Mouse (Mus musculus) spleen, postnatal 36 days (tissue): ENCODE data around the gene Angel1.

Experiments
- DNase-seq, 2 experiments: peaks; one replicate each; pipeline ENCODE4 v3.0.0; 2022; ENCODE audit warnings: low spot score in 2 of 2, mixed read lengths in 1 of 2

Gene Angel1

DNA sequence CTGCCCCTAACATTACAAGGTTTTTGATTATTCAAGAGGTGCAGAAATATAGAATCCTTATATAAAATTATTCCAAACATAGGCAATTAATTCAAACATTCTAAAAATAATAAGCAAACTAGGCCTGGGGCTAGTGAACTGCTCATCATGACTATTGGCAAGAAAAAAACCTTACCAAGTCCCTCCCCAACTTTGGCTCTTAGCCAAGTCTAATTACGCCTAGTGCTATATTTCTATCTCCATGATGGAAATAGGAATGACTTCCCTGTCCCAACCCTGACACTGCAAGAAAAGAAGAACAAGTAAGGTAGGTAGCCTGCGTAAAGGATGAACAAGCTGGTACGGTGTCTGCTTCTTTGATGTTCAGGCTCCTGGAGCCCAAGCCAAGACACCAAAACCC is 23.6 kb downstream of the Angel1 start:
- no peak for DNase-seq

- DNase-seq, result no peak
Measured at GRCm38 (mm10) chr12:86701491-86701890, 24.8 kb downstream of the Angel1 start.

DNA sequence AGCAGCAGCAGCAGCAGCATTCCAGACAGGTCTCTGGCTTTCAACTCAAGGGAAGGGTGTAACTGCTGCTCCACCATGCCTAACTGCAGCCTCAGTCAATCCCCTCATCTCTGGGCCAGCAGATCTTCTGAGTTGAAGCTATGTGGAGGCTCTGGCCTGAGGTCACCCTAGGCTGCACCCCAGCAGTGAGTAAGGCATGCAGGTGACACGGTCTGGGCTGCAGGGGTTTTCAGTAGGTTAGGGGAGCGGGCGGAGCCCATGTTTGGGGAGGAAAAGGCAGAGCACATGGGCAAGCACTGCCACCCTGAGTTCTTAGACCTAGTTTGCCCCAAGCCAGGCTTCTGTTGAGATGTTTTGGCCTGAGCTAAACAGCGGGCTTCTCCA is 25.3 kb downstream of the Angel1 start:
- no peak for DNase-seq

DNA sequence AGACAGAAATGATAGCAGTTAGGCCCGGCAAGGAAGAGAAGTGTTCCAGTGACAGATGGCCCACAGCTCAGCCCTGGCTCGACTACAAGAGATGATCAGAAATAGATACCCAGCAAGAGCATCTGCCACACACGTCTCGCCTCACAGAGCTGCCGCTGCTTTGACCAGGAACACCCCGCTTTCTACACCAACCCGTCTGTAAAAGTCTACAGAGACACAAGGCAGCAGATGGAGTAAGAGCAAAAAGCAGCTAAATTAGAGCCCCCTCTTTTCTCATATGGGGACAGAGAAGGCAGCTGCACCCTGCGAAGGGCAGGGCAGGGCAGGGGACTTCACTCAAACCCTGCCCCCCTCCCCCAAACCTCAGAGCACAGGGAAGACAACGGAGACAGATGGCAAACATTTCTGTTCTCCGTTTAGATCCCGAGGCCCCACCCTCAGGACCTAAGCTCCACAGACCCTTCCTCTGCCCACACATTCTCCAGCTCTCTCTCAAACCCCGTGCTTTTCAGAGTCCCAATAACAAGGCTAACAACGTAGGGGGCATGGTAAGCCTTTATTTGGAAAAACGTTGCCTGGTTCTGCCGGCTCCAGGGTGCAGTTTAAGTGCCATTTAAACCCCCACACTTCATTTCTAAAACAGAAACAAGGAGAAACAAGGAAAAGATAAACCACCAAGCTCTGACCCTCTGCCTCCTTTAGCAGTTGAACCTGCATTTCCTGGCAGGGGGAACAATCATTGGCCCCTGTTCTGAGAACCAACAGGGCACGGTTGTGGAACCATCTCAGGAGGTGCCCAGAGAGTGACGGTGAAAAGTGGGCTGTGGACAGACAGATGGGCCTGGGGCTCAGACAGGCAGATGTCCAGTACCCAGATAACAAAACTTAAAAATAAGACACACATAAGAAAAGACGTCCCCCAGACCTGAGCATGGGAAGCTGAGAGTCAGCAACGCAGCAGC is 26.0 kb downstream of the Angel1 start:
- DNase-seq, result no peak

GRCm38 (mm10) chr12:86698537-86698936 is 27.7 kb downstream of the Angel1 start:
- no peak for DNase-seq

DNA sequence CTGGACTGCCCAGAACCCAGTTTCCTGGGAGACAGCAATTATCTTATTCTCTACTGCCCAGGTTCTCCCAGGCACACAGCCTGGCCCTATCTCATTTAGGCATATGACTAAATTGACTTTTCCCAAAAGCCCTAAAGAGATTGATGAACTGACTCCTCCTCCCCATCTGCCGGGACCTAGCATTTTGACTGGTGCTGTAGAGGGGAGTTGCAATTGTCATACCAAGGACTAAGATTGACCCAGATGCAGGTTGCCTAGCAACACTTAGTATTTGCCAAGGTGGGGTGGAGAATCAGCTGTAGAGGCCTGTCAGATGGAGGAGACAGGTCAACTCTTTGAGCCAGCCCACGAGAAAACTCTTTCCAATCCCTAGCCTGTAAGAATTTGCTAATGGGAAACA is 28.3 kb downstream of the Angel1 start:
- DNase-seq, result no peak

GRCm38 (mm10) chr12:86694441-86694840 is 31.8 kb downstream of the Angel1 start:
- DNase-seq, result no peak

- DNase-seq, result no peak
Measured at GRCm38 (mm10) chr12:86693389-86693788, 32.9 kb downstream of the Angel1 start.

GRCm38 (mm10) chr12:86692471-86693356 is 33.5 kb downstream of the Angel1 start:
- DNase-seq, result no peak

GRCm38 (mm10) chr12:86690700-86691485 is 35.4 kb downstream of the Angel1 start:
- DNase-seq, result no peak

- DNase-seq, result no peak
Measured at GRCm38 (mm10) chr12:86688917-86689316, 37.3 kb downstream of the Angel1 start.

DNA sequence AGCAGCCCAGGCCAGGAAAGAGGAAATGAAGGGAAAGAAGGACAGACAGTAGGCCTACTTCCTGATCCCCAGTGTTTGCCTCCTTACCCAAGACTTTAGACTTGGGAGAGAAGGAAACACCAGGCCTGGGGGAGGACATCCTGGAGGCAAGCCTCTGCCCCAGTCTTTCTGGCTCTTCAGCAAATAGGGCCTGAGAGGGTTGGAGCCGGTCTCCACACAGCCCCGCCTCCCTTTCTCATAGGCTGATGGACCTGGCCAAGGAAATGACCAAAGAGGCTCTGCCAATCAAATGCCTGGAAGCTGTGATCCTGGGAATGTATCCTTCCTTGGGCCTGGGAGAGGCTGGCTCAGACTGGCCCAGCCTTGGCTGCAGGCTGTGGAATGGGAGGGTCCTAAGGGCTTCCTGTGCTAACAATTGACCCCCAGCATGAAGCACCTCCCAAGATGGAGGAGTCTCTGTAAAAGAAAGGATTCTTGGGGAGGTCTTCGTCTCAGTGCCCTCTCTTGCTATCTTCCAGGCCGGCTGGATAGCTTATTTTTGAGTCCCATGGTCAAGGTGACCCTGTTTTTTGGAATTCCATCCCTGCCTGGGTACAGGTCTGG is 38.2 kb downstream of the Angel1 start:
- DNase-seq, result no peak

- no peak for DNase-seq
Measured at GRCm38 (mm10) chr12:86687445-86687955, 38.8 kb downstream of the Angel1 start.

- no peak for DNase-seq
Measured at GRCm38 (mm10) chr12:86686551-86687330, 39.5 kb downstream of the Angel1 start.

GRCm38 (mm10) chr12:86685275-86685674 is 41.0 kb downstream of the Angel1 start:
- no peak for DNase-seq

GRCm38 (mm10) chr12:86683698-86684097 is 42.6 kb downstream of the Angel1 start:
- no peak for DNase-seq

DNA sequence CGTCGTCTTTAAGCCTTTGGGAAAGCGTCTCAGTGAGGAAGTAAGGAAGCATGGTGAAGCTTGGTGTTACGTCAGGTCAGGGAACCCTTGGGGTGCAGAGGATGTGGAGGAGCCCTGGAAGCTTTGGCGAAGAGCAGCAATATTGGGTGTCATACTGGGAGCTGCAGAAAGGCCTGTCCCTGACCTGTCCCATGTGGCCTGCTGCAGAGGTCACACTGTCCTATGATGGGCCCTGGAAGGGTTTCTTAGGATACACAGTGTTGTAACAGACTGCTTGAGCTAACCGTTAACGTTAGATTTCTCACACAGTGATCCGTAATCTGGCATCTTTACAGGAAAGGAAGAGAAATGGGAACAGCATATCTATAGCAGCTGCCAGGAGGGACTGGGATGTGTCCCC is 44.1 kb downstream of the Angel1 start:
- DNase-seq, result no peak

DNA sequence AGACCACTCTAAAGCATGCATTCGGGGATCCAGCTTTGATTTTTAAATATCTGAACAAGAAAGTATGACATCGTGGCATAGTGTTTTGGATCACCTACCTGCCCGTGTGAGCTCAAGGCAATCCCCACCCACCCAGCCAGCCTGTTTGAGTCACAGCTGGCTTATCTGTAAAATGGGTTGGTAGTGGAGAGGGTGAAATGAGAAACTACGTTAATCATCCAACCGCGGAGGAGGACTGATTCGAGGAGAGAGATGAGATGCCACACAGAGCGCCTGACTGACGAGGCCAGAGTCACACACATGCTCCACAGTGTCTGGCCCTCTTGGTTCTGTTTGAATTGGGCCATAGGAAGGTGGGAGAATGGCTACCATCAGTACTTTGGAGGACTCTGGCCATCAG is 44.6 kb downstream of the Angel1 start:
- no peak for DNase-seq

- no peak for DNase-seq
Measured at GRCm38 (mm10) chr12:86680591-86681193, 45.6 kb downstream of the Angel1 start.

DNA sequence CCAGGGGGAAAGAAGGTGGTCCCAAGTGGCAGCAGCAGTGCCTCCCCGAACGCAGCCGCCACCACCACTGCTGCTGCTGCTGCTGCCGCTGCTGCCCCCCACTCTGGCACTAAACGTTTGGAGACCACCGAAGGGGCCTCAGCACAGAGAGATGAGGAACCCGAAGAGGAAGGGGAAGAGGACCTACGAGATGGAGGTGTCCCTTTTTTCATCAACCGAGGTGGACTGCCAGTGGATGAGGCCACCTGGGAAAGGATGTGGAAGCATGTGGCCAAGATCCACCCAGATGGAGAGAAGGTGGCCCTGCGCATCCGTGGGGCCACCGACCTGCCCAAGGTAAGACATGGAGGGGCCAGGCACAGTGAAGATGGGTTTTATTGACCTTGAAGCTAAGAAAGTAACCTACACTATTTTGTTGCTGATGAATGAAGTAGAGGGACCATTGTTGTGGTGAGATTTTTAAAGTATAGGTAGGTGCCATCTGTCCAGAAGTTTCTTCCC is 46.2 kb downstream of the Angel1 start:
- DNase-seq, result no peak
